Mouse (Mus musculus): ENCODE measurements around the gene Ace. TPM values are rescaled to one million over a fixed set of nuclear protein-coding genes. Genes with fewer than 3 reads are reported as not detected.

Gene Ace
- polyA plus RNA-seq (2017; shearing (Covaris generic)) = not detected

- ATAC-seq = no peak
Measured at GRCm38 (mm10) chr11:105967741-105968574, at the start of gene Ace. Ace (plus strand) TSS chr11:105967945.

- ATAC-seq = no peak
Measured at GRCm38 (mm10) chr11:105920098-105920785, 47.5 kb upstream of the Ace start.

- no peak for ATAC-seq
Measured at GRCm38 (mm10) chr11:105920836-105921235, 46.9 kb upstream of the Ace start.

- no peak for ATAC-seq
Measured at GRCm38 (mm10) chr11:105921275-105921674, 46.5 kb upstream of the Ace start.

GRCm38 (mm10) chr11:105922769-105923663 is 44.7 kb upstream of the Ace start:
- no peak for ATAC-seq

GRCm38 (mm10) chr11:105927065-105928030 is 40.4 kb upstream of the Ace start:
- no peak for ATAC-seq

GRCm38 (mm10) chr11:105928171-105928570 is 39.6 kb upstream of the Ace start:
- no peak for ATAC-seq

GRCm38 (mm10) chr11:105931380-105931779 is 36.4 kb upstream of the Ace start:
- no peak for ATAC-seq

GRCm38 (mm10) chr11:105933746-105934145 is 34.0 kb upstream of the Ace start:
- no peak for ATAC-seq

GRCm38 (mm10) chr11:105934303-105934711 is 33.4 kb upstream of the Ace start:
- ATAC-seq = no peak

- ATAC-seq = no peak
Measured at GRCm38 (mm10) chr11:105934816-105935215, 32.9 kb upstream of the Ace start.

GRCm38 (mm10) chr11:105935496-105935895 is 32.2 kb upstream of the Ace start:
- ATAC-seq = no peak

- ATAC-seq = no peak
Measured at GRCm38 (mm10) chr11:105936200-105936599, 31.5 kb upstream of the Ace start.

- no peak for ATAC-seq
Measured at GRCm38 (mm10) chr11:105936974-105937373, 30.8 kb upstream of the Ace start.

GRCm38 (mm10) chr11:105938771-105939170 is 29.0 kb upstream of the Ace start:
- no peak for ATAC-seq

- no peak for ATAC-seq
Measured at GRCm38 (mm10) chr11:105941973-105942372, 25.8 kb upstream of the Ace start.

- no peak for ATAC-seq
Measured at GRCm38 (mm10) chr11:105943133-105944102, 24.3 kb upstream of the Ace start.

- ATAC-seq = peak; percentile 62
Measured at GRCm38 (mm10) chr11:105944126-105944621, 23.6 kb upstream of the Ace start.

GRCm38 (mm10) chr11:105944770-105945672 is 22.7 kb upstream of the Ace start:
- no peak for ATAC-seq

All from CD4-positive, CD25-positive, alpha-beta regulatory T cell, adult 4 months (primary cell).